Mouse (Mus musculus) telencephalon, adult 2 months (tissue): ENCODE results near the gene Gja5.
"Not testable (repeated sequence)": the region's sequence is repeated elsewhere in the genome, so short reads cannot be mapped to it uniquely, and the experiment has no call there.

ENCODE experiments used
- DNase-seq: peaks from one replicate; pipeline ENCODE4 v3.0.0-alpha.2; 2011; ENCODE audit warnings: low read depth, low spot score

The Gja5 gene

DNA sequence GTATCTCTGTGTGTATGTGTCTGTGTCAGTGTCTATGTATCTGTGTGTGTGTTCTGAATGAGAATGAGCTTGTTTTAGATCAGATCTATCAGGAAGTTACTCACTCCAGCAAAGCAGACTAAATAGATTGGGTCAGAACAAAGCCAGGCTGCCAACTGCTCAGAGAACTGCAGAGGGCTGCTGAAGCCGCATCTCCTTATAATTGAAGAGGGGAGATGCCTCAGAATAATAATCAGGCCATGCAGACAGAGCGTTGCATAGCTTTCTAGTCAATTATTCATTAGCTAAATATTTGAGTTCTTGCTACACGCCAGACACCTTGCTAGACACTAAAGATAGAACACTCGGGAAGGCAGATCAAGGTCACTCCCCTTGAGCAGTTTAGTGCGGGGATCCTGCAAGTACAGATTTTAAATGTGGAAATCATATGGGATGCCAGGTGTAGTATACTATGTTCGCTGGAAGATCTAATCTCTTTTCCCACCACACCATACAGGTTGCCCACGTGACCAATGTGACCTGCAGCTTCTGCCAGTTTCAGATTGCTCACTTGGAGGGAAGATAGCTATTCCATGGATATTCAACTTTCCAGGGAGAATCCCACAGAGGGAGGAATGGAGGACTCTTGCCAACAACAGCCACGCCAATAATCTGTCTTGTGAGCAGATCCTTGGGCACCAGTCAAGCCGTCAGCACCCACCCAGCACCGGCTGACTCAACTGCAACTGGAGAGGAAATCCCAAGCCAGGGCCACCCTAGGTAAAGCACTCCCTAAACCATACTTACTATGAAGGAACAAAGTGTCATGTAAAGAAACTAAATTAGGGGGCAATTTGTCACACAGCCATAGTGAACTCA lies 196.5 kb downstream of the Gja5 start:
- DNase-seq = no peak

DNA sequence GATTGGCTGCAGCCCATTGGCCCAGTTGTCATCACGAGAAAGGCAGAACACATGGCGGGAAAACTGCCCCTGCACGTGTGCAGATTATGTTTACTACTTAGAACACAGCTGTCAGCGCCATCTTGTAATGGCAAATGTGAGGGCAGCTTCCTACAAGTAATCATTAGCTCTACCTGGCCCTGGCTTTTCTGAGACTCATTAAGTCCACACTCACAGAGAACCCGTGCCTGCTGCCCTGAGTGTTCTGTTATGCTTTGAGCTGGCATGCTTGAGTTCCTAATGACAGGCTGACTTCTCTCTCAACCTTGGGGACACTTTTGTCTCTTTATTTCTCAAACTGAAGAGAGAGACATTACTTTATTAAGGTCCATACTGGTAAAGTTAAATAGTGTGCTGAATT lies 199.5 kb downstream of the Gja5 start:
- DNase-seq = not testable (repeated sequence)

DNA sequence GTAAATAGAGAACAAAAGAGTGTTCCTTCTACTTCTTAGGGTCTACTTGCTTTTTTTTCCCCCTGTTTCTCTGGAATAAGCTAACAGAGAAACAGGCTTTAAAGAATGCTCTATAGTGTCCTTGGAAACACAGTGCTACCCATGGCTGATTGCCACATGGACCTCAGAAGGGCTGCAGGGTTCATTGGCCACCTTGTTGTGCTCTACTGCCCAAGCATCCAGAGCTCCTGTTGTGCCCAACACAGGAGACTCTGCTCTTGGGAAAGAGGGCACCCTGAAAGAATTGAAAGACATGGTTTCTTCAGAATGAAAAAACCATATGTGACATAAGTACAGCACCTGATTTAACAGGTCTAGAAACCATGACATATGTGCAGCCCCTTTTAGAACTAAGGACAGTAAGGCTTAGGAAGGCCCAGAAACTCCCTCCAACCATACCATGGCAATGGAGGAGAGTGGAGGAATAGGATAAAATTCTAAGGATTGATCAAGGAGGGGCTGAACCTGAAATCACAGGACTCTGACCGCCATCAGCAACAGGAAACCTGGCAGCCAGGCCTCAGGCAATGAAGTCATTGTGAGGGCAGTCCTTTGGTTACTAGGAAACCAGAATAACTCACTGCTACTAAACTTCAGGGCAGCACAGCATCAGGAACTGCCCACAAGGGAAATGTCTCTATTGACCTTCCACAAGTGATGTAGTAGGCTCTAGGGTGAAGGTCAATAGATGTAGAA lies 200.4 kb downstream of the Gja5 start:
- DNase-seq = no peak

DNA sequence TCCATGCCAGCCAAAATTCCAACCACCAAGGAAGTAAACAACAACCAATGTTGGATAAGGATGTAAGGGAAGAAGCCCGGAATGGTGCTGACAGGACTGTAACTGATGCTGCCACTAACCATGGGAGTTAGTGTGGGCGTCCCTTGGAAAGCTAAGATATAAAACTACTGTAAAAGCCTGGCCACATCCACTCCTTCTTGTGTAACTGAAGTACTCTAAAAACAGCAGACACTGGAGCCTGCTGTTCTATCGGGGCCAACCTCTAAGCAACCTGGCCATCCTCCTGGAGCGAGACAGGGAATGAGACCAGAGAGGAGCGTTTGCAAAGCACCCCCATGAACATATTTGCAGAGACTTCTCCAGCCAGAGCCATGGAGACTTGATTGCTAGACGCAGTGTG lies 213.0 kb downstream of the Gja5 start:
- DNase-seq = no peak

DNA sequence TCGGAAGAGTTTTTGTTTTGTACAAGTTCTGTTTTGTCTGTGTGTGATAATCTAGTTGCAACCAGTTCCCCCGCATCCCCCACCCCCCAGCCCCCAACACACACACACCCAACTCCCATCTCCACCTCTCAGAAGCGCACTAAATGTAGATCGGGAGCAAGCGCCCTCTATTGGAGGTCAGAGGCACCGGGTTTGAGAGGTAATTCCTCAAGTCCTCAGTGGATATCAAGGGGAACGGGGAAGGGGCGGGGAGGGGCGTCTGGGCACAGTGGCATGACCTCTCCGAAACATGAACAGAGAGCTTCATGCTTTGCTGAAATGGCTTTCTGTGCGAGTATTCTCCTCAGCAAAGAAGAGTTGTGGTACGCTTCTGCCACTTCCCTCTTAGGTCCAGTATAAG lies 213.8 kb downstream of the Gja5 start:
- DNase-seq = no peak

DNA sequence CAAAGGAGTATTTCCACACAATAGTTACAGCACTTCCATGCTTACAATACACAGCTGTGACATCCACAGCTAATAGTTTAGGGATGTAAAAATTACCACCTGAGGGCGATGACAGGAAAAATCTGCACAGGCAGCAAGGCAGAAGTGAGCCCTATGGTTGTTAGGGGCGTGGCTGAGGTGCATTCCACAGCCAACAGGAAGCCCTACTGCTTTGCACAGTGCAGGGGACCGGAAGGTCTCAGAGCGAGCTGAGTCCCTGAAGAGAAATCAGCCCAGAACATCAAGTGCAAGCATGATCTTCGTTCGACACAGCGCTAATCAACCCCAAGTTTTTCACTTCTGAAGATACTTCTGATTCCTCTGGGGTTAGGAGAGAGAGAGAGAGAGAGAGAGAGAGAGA lies 219.7 kb downstream of the Gja5 start:
- DNase-seq = no peak
